Mouse (Mus musculus): ENCODE data around the gene L3mbtl2. TPM values are rescaled to one million over a fixed set of nuclear protein-coding genes. Genes with fewer than 3 reads are reported as not detected.
"Not testable (repeated sequence)": the region's sequence is repeated elsewhere in the genome, so short reads cannot be mapped to it uniquely, and the experiment has no call there.

L3mbtl2 gene
- polyA plus RNA-seq, 1 experiment from 2014 or later, result 27.8 TPM

GRCm38 (mm10) chr15:81694891-81695290 lies 31.2 kb downstream of the L3mbtl2 start:
- H3K4me1 ChIP-seq, result peaks cover 25% of the 10 kb centered on the region
- no peaks in the 10 kb centered on the region for H3K9me3 ChIP-seq
- H3K27me3 ChIP-seq (replicated peaks), result peaks cover 55% of the 10 kb centered on the region
- no peak for ATAC-seq (ENCODE audit: low FRiP score, low read depth)
- H3K36me3 ChIP-seq, result no peaks in the 10 kb centered on the region
- peak overlapping the region; percentile 99 for H3K4me2 ChIP-seq (replicated peaks)
- peak overlapping the region; percentile 55 for H3K4me3 ChIP-seq
- no peak overlapping the region for H3K27ac ChIP-seq
- WGBS, result 26% methylated on average over 19 of the region's 19 CpGs
- H3K9ac ChIP-seq, result peak overlapping the region; percentile 74

- H3K4me1 ChIP-seq, result peaks cover 25% of the 10 kb centered on the region
- WGBS, result 64% methylated on average over 7 of the region's 7 CpGs
- H3K9ac ChIP-seq, result no peak within 1 kb of the TSS
- H3K4me2 ChIP-seq (replicated peaks), result peak within 1 kb of the TSS; percentile 9
- H3K27ac ChIP-seq, result no peak within 1 kb of the TSS
- H3K4me3 ChIP-seq, result no peak within 1 kb of the TSS
- ATAC-seq (ENCODE audit: low FRiP score, low read depth), result no peak
- peaks cover 3% of the 10 kb centered on the region; the same call in 1 of the 2 replicates for H3K36me3 ChIP-seq
- H3K9me3 ChIP-seq, result no peaks in the 10 kb centered on the region
- peaks cover 46% of the 10 kb centered on the region for H3K27me3 ChIP-seq (replicated peaks)
Observed at GRCm38 (mm10) chr15:81697175-81697574, 33.5 kb downstream of the L3mbtl2 start, which contains the start of gene Chadl. Gene Chadl, minus strand, starts transcription at chr15:81697287.

DNA sequence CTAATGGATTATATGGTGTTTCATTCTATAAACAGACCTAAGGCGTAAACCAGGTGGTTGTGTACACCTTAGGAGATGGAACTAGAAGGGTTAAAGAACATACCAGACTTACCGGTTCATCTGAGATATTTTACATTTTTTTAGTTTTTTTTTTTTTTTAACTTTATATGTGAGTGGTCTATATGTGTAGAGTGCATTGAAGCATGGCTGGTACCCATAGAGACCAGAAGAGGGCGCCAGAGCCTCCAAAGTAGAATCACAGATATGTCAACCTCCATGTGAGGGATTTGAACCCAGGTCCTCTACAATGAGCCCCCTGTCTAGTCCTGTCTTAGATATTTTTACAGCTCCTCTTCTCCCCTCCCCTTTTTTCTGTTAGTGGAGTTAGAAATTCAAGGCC lies 34.2 kb downstream of the L3mbtl2 start:
- 55% methylated on average over 3 of the region's 3 CpGs for WGBS

DNA sequence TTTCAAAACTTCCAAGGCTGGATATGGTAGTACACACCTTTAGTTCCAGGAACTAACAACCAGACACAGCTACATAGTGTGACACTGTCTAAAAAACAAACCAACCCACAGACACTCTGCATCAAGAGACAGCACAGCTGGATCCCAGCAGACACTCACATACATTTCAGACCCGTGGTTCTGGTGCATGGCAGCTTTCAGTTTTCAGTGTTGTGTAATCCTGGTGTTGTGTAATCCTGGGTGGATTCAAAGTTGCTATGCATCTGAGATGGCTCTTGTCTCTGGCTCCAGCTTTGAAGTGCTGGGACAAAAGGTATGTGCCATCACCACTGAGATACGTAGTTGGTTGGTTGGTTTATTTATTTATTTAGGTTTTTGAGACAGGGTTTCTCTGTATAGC lies 34.8 kb downstream of the L3mbtl2 start:
- Histone ChIP-seq H3K9me3 (no peaks in the 10 kb centered on the region), H3K36me3 (peaks cover 17% of the 10 kb centered on the region), H3K4me3 (no peak overlapping the region), H3K4me2 (replicated peaks) (no peak overlapping the region), H3K4me1 (peaks cover 22% of the 10 kb centered on the region), H3K9ac (no peak overlapping the region), H3K27ac (no peak overlapping the region), H3K27me3 (replicated peaks) (peaks cover 33% of the 10 kb centered on the region)
- 72% methylated on average over 2 of the region's 2 CpGs for WGBS
- ATAC-seq (ENCODE audit: low FRiP score, low read depth), result no peak

More for the DNA sequence above, 34.2 kb downstream of the L3mbtl2 start:
- Histone ChIP-seq H3K4me1 (peaks cover 25% of the 10 kb centered on the region), H3K4me2 (replicated peaks) (no peak overlapping the region), H3K4me3 (no peak overlapping the region), H3K36me3 (peaks cover 10% of the 10 kb centered on the region), H3K9ac (no peak overlapping the region), H3K9me3 (no peaks in the 10 kb centered on the region), H3K27ac (no peak overlapping the region), H3K27me3 (replicated peaks) (peaks cover 40% of the 10 kb centered on the region)
- ATAC-seq (ENCODE audit: low FRiP score, low read depth), result no peak

GRCm38 (mm10) chr15:81700161-81700560 lies 36.5 kb downstream of the L3mbtl2 start:
- Histone ChIP-seq H3K27ac (no peak overlapping the region), H3K36me3 (peaks cover 33% of the 10 kb centered on the region), H3K4me3 (no peak overlapping the region), H3K9me3 (no peaks in the 10 kb centered on the region), H3K4me1 (0 out of 2 replicates have a peak, but pooled peaks cover 7% of the 10 kb centered on the region), H3K27me3 (replicated peaks) (peaks cover 17% of the 10 kb centered on the region), H3K9ac (no peak overlapping the region), H3K4me2 (replicated peaks) (no peak overlapping the region)
- ATAC-seq (ENCODE audit: low FRiP score, low read depth), result no peak
- WGBS, result 69% methylated on average over 2 of the region's 2 CpGs

DNA sequence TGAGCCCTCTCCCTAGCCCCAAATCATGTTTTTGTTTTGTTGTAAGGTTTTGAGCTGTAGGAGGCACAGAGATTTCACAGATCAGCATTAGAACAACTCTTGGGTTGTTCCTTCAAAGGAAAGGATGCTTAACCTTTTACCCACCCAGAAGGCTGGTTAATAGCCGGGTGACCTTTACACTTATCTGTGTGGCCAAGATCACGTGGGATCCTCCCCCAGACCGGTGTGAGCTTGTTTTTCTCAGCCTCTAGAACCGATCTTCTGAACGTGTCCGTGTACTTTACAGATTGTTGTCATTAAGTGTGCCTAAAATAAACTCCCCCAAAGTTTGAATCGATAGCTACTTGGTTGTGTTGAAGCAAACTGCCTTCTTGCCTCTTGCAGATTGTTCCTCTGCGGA lies 36.9 kb downstream of the L3mbtl2 start:
- Histone ChIP-seq H3K9me3 (no peaks in the 10 kb centered on the region), H3K4me2 (replicated peaks) (no peak overlapping the region), H3K36me3 (peaks cover 38% of the 10 kb centered on the region), H3K9ac (no peak overlapping the region), H3K4me3 (no peak overlapping the region), H3K4me1 (0 out of 2 replicates have a peak, but pooled peaks cover 7% of the 10 kb centered on the region), H3K27ac (no peak overlapping the region), H3K27me3 (replicated peaks) (peaks cover 12% of the 10 kb centered on the region)
- WGBS, result 82% methylated on average over 8 of the region's 8 CpGs
- ATAC-seq (ENCODE audit: low FRiP score, low read depth), result no peak

GRCm38 (mm10) chr15:81701350-81701749 lies 37.7 kb downstream of the L3mbtl2 start:
- ATAC-seq (ENCODE audit: low FRiP score, low read depth); H3K4me1 ChIP-seq: not testable (repeated sequence)
- 76% methylated on average over 4 of the region's 4 CpGs for WGBS

GRCm38 (mm10) chr15:81702306-81703093 lies 38.8 kb downstream of the L3mbtl2 start:
- Histone ChIP-seq H3K9me3 (no peaks in the 10 kb centered on the region), H3K36me3 (peaks cover 53% of the 10 kb centered on the region), H3K4me3 (no peak overlapping the region), H3K9ac (no peak overlapping the region), H3K4me2 (replicated peaks) (no peak overlapping the region), H3K27me3 (replicated peaks) (no peaks in the 10 kb centered on the region), H3K4me1 (0 out of 2 replicates have a peak, but pooled peaks cover under 1% of the 10 kb centered on the region), H3K27ac (no peak overlapping the region)
- WGBS, result 88% methylated on average over 13 of the region's 13 CpGs
- ATAC-seq (ENCODE audit: low FRiP score, low read depth), result no peak

More at GRCm38 (mm10) chr15:81701350-81701749, 37.7 kb downstream of the L3mbtl2 start:
- H3K27me3 ChIP-seq (replicated peaks); H3K27ac ChIP-seq; H3K9ac ChIP-seq; H3K4me3 ChIP-seq; H3K4me2 ChIP-seq (replicated peaks); H3K9me3 ChIP-seq: not testable (repeated sequence)
- peaks cover 45% of the 10 kb centered on the region for H3K36me3 ChIP-seq

GRCm38 (mm10) chr15:81703094-81703489 lies 39.4 kb downstream of the L3mbtl2 start:
- H3K4me1 ChIP-seq, result no peaks in the 10 kb centered on the region
- 82% methylated on average over 3 of the region's 3 CpGs for WGBS
- no peak overlapping the region for H3K9ac ChIP-seq
- peaks cover 58% of the 10 kb centered on the region for H3K36me3 ChIP-seq
- no peaks in the 10 kb centered on the region for H3K27me3 ChIP-seq (replicated peaks)
- H3K27ac ChIP-seq, result no peak overlapping the region
- H3K9me3 ChIP-seq, result no peaks in the 10 kb centered on the region
- H3K4me3 ChIP-seq, result no peak overlapping the region
- no peak overlapping the region for H3K4me2 ChIP-seq (replicated peaks)
- ATAC-seq (ENCODE audit: low FRiP score, low read depth), result no peak

DNA sequence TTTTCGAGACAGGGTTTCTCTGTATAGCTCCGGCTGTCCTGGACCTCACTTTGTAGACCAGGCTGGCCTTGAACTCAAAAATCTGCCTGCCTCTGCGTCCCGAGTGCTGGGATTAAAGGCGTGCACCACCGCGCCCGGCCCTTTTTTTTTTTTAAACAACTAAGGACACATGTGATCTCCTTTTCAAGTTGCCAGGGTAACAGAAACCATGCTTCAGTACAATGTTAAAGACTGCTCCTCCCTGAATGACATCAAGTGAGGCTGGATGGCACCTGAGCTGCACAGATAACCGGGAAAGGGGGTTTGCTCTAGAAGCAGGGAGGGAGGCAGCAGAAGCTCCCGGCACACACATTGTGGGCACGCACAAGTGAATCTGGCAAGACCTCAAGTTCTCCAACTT lies 45.3 kb downstream of the L3mbtl2 start:
- Histone ChIP-seq H3K36me3 (peaks cover 91% of the 10 kb centered on the region), H3K4me2 (replicated peaks) (no peak overlapping the region), H3K9me3 (no peaks in the 10 kb centered on the region), H3K27ac (no peak overlapping the region), H3K9ac (no peak overlapping the region), H3K4me3 (no peak overlapping the region), H3K27me3 (replicated peaks) (no peaks in the 10 kb centered on the region), H3K4me1 (no peaks in the 10 kb centered on the region)
- no peak for ATAC-seq (ENCODE audit: low FRiP score, low read depth)
- 90% methylated on average over 11 of the region's 11 CpGs for WGBS

DNA sequence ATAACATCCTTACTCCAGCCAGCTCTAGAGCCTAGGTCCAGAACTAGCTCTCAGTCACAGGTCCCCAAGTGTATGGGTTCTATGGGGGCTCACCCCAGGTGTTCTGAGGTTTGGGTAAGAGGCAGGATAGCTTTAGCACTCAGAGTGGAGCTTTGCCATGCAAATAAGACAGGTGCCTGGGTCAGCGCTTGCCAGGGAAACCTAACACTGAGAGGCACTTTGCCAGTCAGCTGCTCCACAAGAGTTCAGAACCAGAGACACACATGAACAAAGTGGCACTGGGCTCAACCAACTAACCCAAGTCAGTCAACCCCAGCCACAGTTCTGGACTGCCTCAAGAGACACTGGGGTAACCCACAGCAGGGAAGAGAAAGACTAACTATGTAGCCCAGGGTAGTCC lies 46.0 kb downstream of the L3mbtl2 start:
- Histone ChIP-seq H3K36me3 (peaks cover 86% of the 10 kb centered on the region), H3K4me1 (no peaks in the 10 kb centered on the region), H3K27me3 (replicated peaks) (no peaks in the 10 kb centered on the region), H3K27ac (no peak overlapping the region), H3K4me3 (no peak overlapping the region), H3K4me2 (replicated peaks) (no peak overlapping the region), H3K9me3 (no peaks in the 10 kb centered on the region), H3K9ac (no peak overlapping the region)
- whole genome bisulfite sequencing, result 90% methylated on average over 1 of the region's 1 CpGs
- ATAC-seq (ENCODE audit: low FRiP score, low read depth), result no peak

- Histone ChIP-seq H3K27ac (no peak overlapping the region), H3K4me2 (replicated peaks) (no peak overlapping the region), H3K4me1 (no peaks in the 10 kb centered on the region), H3K4me3 (no peak overlapping the region), H3K36me3 (peaks cover 85% of the 10 kb centered on the region), H3K27me3 (replicated peaks) (no peaks in the 10 kb centered on the region), H3K9me3 (no peaks in the 10 kb centered on the region), H3K9ac (no peak overlapping the region)
- 69% methylated on average over 4 of the region's 4 CpGs for WGBS
- no peak for ATAC-seq (ENCODE audit: low FRiP score, low read depth)
Observed at GRCm38 (mm10) chr15:81710801-81711200, 47.1 kb downstream of the L3mbtl2 start.

DNA sequence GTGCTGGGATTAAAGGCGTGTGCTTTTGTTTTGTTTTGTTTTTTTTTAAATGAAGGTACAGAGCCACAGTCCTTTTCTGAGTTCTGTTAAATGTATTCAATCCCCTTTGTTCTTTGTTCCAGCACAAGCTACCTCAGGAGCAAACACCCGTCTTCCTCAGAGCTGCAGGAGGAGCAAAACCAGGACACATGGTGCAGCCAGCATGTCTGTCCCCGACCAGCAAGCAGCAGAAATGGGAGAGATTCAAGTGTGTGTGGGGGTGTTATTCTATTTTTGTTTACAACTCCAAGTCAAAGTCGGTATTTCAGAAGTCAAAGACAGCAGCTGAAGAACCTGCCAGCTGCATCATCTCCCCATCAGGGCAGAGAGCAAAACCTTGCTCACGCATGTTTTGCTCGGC lies 50.1 kb downstream of the L3mbtl2 start:
- no peaks in the 10 kb centered on the region for H3K9me3 ChIP-seq
- no peak overlapping the region for H3K27ac ChIP-seq
- no peak for ATAC-seq (ENCODE audit: low FRiP score, low read depth)
- H3K4me2 ChIP-seq (replicated peaks), result no peak overlapping the region
- 0 out of 2 replicates have a peak, but pooled peaks cover 5% of the 10 kb centered on the region for H3K4me1 ChIP-seq
- peaks cover 91% of the 10 kb centered on the region for H3K36me3 ChIP-seq
- 89% methylated on average over 6 of the region's 6 CpGs for WGBS
- no peak overlapping the region for H3K4me3 ChIP-seq
- H3K27me3 ChIP-seq (replicated peaks), result no peaks in the 10 kb centered on the region
- H3K9ac ChIP-seq, result no peak overlapping the region

All from neural tube, embryonic 12.5 days (tissue).